Mouse (Mus musculus) embryonic fibroblast, embryonic 13.5 days (primary cell): ENCODE results near the gene Tmem132c.

Experiments
- CTCF ChIP-seq: IDR thresholded peaks from 2 replicates; pipeline ENCODE4 v1.5.1; 2011; ENCODE audit warnings: mild to moderate bottlenecking, control low read depth, low read length, moderate library complexity, borderline replicate concordance; ENCODE audit not compliant: insufficient read depth
- POLR2A ChIP-seq: IDR thresholded peaks from 2 replicates; pipeline ENCODE4 v1.6.1; 2011; ENCODE audit warnings: low read depth, mild to moderate bottlenecking, control low read depth, low read length, moderate library complexity

- no peak for TF ChIP-seq CTCF
- no peak for TF ChIP-seq POLR2A
Measured at GRCm38 (mm10) chr5:127487190-127487589, 245.6 kb downstream of the Tmem132c start.
